Mouse (Mus musculus) midbrain, embryonic 14.5 days (tissue): Measurements from ENCODE around the gene Eif4enif1. TPM values are rescaled to one million over a fixed set of nuclear protein-coding genes. Genes with fewer than 3 reads are reported as not detected.
A peak's percentile ranks its signal among the peaks of the same experiment; 100 is the strongest.
"Not testable (repeated sequence)": the region's sequence is repeated elsewhere in the genome, so short reads cannot be mapped to it uniquely, and the experiment has no call there.

ENCODE experiments used
- ATAC-seq: fragments of 200-750 bp; cut with Nextera tagmentation; 2 replicates; pipeline ENCODE4 v1.8.0; 2017; ENCODE audit warnings: moderate number of reproducible peaks, moderate library complexity; ENCODE audit not compliant: low FRiP score, low TSS enrichment
- DNase-seq: peaks from one replicate; pipeline ENCODE4 v3.0.0-alpha.2; 2015
- H3K27ac ChIP-seq: fragments of 300-500 bp; sonication (generic); replicated peaks from 2 replicates; pipeline ENCODE4 v1.5.1; 2014; ENCODE audit warnings: mild to moderate bottlenecking, low read depth, low read length, moderate library complexity
- H3K27me3 ChIP-seq: fragments of 300-500 bp; sonication (generic); 2 replicates; pipeline ENCODE4 v1.6.1; 2014; ENCODE audit warnings: low read length, control low read depth, mixed read lengths; ENCODE audit not compliant: control insufficient read depth, insufficient read depth
- H3K36me3 ChIP-seq: fragments of 300-500 bp; sonication (generic); 2 replicates; pipeline ENCODE4 v1.6.1; 2014; ENCODE audit warnings: low read length, control low read depth; ENCODE audit not compliant: control insufficient read depth, insufficient read depth
- H3K4me1 ChIP-seq: fragments of 300-500 bp; sonication (generic); 2 replicates; pipeline ENCODE4 v1.6.1; 2014; ENCODE audit warnings: mild to moderate bottlenecking, antibody characterized with exemption, low read length, control low read depth; ENCODE audit not compliant: control insufficient read depth, insufficient read depth
- H3K4me2 ChIP-seq: fragments of 300-500 bp; sonication (generic); 2 replicates; pipeline ENCODE4 v1.6.1; 2014; ENCODE audit warnings: mild to moderate bottlenecking, low read length, moderate library complexity
- H3K4me3 ChIP-seq: fragments of 300-500 bp; sonication (generic); replicated peaks from 2 replicates; pipeline ENCODE4 v1.5.1; 2014; ENCODE audit warnings: low read depth, low read length
- H3K9ac ChIP-seq: fragments of 300-500 bp; sonication (generic); replicated peaks from 2 replicates; pipeline ENCODE4 v1.6.1; 2014; ENCODE audit warnings: mild to moderate bottlenecking, low read length, moderate library complexity
- H3K9me3 ChIP-seq: fragments of 300-500 bp; sonication (generic); 2 replicates; pipeline ENCODE4 v1.6.1; 2016; ENCODE audit warnings: low read length, control low read depth, mixed read lengths; ENCODE audit not compliant: control insufficient read depth
- WGBS: fragments of 180-500 bp; shearing (Covaris S2); extraction: QIAGEN DNeasy Blood & Tissue Kit; methylation state at CpG from one replicate; pipeline ENCODE4 v1.1.7; 2014; 5-methylcytosine and 5-hydroxymethylcytosine counted together
- polyA plus RNA-seq: library from polyadenylated mRNA; unstranded; fragments of >200 nt; fragmentation: Nextera tagmentation; extraction: Ambion mirVana; gene quantifications from 2 replicates; pipeline ENCODE4 v1.2.1, GENCODE M21; 2014

Gene Eif4enif1
- polyA plus RNA-seq, 1 experiment from 2014 or later, result 55.3 TPM

DNA sequence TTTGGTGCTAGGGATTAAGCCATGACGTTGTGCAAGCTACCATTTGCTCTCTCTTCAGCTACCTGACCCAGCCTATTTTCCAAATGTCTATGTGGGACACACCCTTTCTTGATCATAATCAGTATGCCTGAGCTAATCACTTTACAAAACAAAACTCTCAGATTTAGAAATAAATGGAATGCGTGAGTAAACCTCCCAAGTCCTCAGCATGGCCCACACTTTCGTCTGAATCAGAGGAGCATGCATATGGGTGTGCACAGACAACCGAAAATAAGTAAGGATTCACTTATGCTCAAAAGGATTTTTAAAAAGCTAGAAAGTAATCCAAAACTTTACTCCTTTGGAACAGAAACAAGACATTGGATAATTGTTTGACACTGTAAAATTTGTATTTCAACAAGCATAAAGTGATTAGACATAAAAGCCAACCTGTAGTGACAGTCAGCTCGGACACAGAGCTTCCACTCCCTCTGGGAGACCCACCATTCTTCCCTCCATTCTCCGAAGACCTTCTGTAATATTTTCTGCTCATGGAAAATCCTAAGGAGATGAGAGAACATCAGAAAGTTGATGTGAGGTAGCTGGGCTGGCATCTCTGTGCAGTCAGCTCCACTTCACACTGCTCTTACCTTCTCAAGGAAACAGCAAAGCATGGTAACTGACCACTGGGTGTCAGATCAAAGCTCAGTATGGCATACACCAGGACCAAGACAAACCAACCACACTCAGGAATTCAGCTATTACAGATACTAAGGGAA lies 23.0 kb upstream of the Eif4enif1 start:
- 82% methylated on average over 6 of the region's 6 CpGs for WGBS
- DNase-seq, result not testable (repeated sequence)

DNA sequence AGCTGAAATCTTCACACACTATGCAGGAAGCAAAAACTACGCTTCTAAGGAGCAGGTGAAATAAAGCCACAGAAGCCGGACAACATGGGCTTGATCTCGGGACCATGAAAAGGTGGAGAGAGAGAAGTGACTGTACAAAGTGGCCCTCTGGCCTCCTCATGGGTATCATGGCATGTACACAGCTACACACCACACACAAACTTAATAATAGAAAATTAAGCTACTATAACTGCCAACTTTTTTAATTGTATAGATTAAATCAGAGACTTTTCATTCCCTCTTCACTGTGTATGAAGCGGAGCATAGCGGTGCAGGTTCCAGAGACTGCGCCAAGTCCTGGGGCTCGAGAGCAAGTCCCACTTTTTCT lies 22.5 kb upstream of the Eif4enif1 start:
- H3K4me1 ChIP-seq, H3K4me3 ChIP-seq, DNase-seq, H3K9ac ChIP-seq, H3K4me2 ChIP-seq, ATAC-seq, H3K9me3 ChIP-seq, H3K36me3 ChIP-seq, H3K27me3 ChIP-seq, H3K27ac ChIP-seq: not testable (repeated sequence)
- 88% methylated on average over 7 of the region's 7 CpGs for WGBS

More for the DNA sequence above, 23.0 kb upstream of the Eif4enif1 start:
- not testable (repeated sequence) for H3K36me3 ChIP-seq, H3K27me3 ChIP-seq, H3K9me3 ChIP-seq, H3K4me1 ChIP-seq, H3K4me3 ChIP-seq, H3K9ac ChIP-seq, H3K27ac ChIP-seq, H3K4me2 ChIP-seq
- 0 out of 2 replicates have a peak, but pooled peaks have one; percentile 10 for ATAC-seq

DNA sequence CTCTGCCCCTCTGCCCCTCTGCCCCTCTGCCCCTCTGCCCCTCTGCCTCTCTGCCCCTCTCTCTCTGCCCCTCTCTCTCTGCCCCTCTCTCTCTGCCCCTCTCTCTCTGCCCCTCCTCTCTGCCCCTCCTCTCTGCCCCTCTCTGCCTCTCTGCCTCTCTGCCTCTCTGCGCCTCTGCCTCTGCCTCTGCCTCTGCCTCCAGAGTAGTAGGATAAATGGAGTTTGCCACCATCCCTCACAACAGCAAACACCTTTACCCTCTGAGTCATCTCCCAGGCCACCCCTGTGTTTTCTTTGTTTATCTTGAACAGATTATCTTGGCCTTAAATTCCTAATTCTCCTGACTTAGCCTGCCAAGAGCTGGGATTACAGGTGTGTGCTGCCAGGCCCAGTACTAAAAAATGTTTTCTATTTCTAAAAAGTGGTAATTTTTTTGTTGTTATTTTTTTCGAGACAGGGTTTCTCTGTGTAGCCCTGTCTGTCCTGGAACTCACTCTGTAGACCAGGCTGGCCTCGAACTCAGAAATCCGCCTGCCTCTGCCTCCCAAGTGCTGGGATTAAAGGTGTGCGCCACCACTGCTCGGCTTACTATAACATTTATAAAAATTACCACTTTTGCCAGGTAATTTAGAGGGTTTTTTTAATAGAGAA lies 21.6 kb upstream of the Eif4enif1 start:
- H3K9me3 ChIP-seq, H3K4me1 ChIP-seq, H3K4me3 ChIP-seq, ATAC-seq, H3K27me3 ChIP-seq, H3K9ac ChIP-seq, H3K36me3 ChIP-seq, H3K4me2 ChIP-seq, DNase-seq, H3K27ac ChIP-seq: not testable (repeated sequence)
- 76% methylated on average over 6 of the region's 6 CpGs for WGBS

DNA sequence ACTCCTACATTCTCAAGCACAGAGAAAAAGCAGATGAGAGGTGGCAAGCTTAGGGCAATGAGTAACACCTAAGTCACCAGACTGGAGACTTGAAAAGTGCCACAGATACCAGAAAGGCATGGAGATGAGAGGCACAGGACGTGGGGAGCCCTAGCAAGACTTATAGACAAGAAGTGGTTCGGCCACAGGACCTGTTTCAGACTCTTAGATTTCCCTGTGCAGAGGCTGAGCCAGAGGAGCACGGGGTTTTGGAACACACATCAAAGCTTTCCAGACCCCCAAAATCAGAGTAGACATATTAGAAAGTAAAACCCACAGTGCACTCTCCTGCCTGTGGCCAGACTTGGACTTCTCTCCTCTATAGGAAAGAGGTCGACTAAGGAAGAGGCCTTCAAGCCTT lies 20.9 kb upstream of the Eif4enif1 start:
- not testable (repeated sequence) for H3K4me1 ChIP-seq, H3K36me3 ChIP-seq, ATAC-seq, DNase-seq, H3K9ac ChIP-seq, H3K4me3 ChIP-seq, H3K27me3 ChIP-seq, H3K27ac ChIP-seq, H3K4me2 ChIP-seq, H3K9me3 ChIP-seq
- 59% methylated on average over 4 of the region's 4 CpGs for WGBS

DNA sequence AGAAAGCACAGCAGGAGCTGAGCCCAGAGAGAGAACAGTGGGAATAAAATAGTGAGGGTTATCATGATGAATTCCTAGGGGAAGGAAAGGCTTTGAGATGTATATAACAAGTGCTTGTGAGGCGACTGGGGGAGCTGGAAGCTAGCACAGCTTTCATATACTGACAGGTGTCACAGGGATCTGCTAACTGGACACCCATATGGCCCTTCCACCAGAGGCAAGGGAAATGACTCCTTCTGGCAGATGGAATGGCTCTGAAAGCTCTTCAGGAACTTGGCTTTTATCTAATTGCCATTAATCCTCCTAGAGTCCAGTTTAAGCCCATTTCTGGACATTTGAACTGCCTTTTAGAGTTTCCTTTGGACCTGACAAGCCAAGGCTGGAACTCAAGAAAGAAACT lies 20.2 kb upstream of the Eif4enif1 start:
- H3K9ac ChIP-seq, H3K4me1 ChIP-seq, H3K27ac ChIP-seq, DNase-seq, H3K4me2 ChIP-seq, ATAC-seq, H3K27me3 ChIP-seq, H3K36me3 ChIP-seq, H3K4me3 ChIP-seq, H3K9me3 ChIP-seq: not testable (repeated sequence)
- 21% methylated on average over 1 of the region's 1 CpGs for WGBS

DNA sequence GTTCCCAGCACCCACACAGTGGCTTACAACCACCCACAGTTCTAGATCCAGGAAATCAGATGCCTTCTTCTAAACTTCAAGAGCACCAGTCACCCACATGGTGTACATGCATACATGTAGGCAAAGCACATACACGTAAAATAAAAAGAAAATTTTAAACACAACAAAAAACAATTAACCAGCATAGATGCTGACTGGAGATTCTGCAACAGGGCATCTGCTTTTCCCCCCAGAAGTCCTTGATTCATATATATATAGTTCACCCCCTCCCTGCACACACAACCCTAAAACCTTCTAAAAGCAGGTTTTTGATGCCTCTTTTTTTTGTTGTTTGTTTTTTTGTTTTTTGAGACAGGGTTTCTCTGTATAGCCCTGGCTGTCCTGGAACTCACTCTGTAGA lies 19.5 kb upstream of the Eif4enif1 start:
- 84% methylated on average over 1 of the region's 1 CpGs for WGBS
- H3K9me3 ChIP-seq, H3K27ac ChIP-seq, H3K4me1 ChIP-seq, H3K27me3 ChIP-seq, H3K36me3 ChIP-seq, H3K9ac ChIP-seq, H3K4me2 ChIP-seq, H3K4me3 ChIP-seq, DNase-seq, ATAC-seq: not testable (repeated sequence)

DNA sequence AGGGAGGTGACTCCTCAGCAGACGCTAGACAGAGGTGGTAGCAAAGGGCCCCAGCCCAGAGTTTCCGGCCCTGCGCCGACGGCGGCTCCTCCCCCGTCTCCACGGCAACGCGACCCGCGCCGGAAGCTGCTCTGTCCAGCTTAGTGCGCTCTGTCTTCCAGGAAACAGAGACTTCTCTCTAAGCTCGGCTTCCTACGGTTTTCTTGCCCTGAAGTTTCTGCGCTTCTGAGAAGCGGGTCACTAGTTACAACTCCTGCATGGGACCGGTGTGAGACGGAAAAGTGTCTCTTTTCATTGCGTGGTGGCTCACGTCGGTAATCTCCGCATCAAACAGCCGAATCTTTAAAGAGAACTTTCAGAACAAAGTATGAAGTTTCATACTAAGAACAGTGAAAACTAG lies 8.8 kb upstream of the Eif4enif1 start, which contains the start of gene Sfi1:
Gene Sfi1 (minus strand): TSS at position 101 of the 400 bp plus-strand sequence.
- Histone ChIP-seq H3K4me3 (no peak within 1 kb of the TSS), H3K4me2 (no peak within 1 kb of the TSS)

DNA sequence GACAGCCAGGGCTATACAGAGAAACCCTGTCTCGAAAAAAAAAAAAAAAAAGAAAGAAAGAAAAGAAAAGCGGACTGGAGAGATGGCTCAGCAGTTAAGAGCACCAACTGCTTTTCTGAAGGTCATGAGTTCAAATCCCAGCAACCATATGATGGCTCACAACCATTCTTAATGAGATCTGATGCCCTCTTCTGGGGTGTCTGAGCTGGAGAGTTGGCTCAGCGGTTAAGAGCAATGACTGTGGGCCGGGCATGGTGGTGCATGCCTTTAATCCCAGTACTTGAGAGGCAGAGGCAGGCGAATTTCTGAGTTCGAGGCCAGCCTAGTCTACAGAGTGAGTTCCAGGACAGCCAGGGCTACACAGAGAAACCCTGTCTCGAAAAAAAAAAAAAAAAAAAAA lies 1.6 kb upstream of the Eif4enif1 start:
- not testable (repeated sequence) for H3K36me3 ChIP-seq, H3K4me1 ChIP-seq, DNase-seq, H3K27ac ChIP-seq, H3K4me2 ChIP-seq, H3K9ac ChIP-seq, H3K9me3 ChIP-seq, ATAC-seq, H3K4me3 ChIP-seq, H3K27me3 ChIP-seq
- WGBS, result 94% methylated on average over 7 of the region's 7 CpGs

More for the DNA sequence above, 8.8 kb upstream of the Eif4enif1 start, which contains the start of gene Sfi1:
- H3K9me3 ChIP-seq, result no peaks in the 10 kb centered on the region
- WGBS, result 86% methylated on average over 25 of the region's 25 CpGs
- no peak within 1 kb of the TSS for H3K9ac ChIP-seq
- ATAC-seq (no peak), DNase-seq (no peak)
- no peak within 1 kb of the TSS for H3K27ac ChIP-seq
- no peaks in the 10 kb centered on the region for H3K36me3 ChIP-seq
- H3K4me1 ChIP-seq, result no peaks in the 10 kb centered on the region
- no peaks in the 10 kb centered on the region for H3K27me3 ChIP-seq
